Mouse (Mus musculus) layer of hippocampus, adult 11-12 months (tissue): ENCODE data around the gene S100a10.
"Not testable (repeated sequence)": the region's sequence is repeated elsewhere in the genome, so short reads cannot be mapped to it uniquely, and the experiment has no call there.

ENCODE experiments used
- DNase-seq: peaks from one replicate; pipeline ENCODE4 v3.0.0; 2022; ENCODE audit warnings: low spot score

The S100a10 gene

DNA sequence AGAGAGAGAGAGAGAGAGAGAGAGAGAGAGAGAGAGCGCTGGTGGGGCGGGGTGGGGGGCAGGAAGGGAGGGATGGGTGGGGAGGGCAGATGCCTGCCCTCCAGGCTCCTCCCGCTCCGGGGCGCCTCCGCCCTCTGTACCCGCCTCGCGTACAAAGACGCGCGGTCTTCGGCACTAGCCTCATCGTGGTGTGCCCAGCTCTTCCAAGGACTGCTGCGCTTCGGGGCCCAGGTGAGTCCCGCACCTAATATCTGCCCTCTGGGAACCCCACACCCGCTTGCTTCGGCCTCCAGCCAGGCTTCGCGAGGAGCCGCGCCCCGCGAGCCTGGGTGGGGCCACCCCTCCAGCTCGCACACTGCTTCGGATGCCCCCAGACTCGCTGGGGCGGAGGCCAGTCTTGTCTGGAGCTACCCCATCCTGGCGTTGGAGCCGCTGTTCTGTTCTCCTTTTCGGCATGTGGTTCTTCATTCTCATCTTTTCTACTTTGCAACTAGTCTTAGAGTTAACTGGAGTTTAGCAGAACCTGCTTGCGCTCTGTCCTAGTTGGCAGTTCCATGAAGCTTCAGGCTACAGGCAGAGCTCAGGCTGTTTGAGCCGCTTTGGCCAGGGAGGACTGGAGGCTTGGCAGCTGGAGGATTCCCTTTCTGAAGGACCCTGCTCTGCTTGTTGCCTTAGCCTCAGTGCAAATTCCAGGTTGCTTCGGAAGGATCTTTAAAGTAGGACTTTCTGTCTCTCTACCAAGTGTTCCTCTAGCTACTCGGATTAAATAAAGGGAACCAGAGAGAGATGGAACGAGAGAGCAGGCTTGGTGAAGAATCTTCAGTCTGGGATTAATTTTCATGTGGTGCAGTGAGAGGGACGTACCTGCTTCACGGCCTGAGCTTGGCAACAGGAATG, at the start of gene S100a10:
Gene S100a10, plus strand, starts transcription at position 100 of the 897 bp plus-strand sequence.
- DNase-seq, result no peak

DNA sequence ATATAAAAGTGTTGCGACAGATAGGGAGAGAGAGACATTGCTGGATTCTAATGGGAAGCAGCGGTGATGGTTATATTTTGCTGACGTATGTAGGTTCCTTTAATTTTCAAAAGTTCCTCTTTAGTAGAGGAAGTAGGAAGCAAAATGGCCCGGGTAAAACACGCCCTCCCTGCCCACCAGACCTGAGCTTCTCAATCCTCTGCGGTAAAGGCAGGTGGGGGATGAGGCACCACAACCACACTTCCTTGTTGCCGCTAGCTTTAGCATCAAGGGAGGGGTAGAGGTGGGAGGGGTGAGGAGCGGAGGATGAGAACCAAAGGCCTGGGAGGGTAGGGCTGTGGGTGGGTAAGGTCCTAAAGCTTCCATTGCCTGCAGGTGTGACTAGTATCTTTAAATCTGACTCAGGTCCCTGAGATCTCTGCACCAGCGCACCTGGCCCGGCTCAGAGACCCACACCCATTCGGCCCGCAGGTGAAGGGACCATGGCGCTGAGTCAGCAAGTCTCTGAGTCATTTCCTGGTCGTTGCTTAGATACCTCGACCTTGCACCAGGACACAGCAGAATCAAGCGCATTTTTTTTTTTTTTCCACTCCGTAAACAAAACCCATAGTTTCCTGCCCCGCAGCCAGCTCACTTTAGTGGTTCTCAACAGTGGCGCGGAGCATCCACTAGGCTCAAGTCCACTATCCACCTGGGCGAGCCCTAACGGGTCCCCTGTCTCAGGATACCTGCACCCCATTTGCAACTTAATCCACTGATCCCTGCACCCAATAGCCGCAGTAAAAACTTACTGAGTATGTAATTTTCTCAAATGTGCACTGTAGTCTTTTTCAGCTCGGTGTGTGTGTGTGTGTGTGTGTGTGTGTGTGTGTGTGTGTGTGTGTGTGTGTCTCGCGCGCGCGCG, 48.7 kb upstream of the S100a10 start:
- DNase-seq, result peak; percentile 4

DNA sequence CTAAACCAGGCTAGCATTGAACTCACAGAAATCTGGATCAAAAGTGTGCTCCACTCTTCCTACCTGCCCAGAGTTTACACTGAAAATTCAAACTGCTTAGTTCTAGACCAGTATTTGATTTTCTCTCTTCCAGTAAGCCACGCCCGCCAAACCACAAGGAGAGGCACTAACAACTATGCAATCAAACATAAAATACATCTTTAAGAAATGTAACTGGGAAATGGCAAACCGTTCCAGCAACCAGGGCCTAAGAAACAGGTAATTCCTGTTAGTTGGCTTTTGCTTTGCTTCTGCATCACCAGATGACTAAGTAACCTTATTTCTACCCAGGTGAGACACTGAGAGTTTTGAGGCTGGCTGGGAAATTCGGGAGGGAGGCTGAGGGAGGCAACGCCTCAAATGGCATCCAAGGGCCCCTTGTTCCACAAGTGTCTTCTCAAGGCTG, 48.0 kb upstream of the S100a10 start:
- no peak for DNase-seq

DNA sequence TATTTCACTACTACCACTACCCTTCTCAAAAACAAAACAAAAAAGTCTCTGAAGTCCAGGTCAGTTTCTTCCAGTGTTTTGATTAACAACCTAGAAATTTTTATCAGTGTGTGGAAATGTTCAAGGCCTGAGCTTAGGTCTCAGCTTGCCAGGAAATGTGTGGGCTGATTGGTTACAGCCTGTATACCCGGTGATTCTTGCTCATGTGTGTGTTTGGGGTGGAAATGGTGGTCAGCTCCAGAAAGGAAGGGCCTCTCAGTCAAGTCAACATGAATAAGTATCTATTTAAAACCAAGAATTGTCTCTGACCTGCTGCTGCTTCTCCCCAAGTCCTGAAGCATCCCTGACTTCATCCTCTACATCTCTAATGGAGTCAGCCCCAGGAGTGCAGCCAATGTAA, 45.6 kb upstream of the S100a10 start:
- DNase-seq, result no peak

DNA sequence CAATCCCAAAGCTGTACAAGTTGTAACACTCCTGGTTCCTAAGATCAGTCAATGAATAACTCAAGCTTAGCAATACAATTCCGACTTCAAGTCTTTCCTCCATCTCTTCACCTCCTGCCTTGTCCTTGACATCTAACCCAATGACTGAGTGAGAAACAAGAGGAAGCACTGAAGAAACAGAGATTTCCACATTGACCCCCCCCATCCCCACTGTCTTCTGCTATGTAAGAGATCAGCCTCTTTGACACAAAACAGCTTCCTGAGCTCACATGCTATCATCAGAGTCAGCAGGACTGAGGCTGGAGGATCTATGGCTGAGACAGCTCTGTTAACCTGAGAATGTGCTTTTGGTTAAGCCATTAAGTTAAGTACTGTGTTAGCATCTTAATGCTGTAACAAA, 43.8 kb upstream of the S100a10 start:
- no peak for DNase-seq

DNA sequence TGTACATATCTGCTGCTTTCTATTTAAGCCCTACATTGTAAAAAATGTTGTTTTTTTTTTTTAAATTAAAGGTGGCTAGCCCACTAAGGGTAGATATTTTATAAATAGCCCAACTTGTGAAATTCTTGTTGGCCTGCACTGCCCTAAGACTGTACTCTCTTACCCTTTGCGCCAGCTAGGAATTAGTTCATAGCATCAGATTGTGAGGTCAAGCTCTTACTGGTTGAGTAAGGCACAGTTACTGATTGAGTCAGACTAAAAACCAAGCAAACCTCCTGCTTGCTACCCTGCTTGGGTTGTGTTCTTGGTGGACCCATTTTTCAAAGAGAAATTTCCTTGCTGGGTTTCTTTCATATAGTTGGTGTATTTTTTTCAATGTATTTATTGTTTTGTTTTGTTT, 43.1 kb upstream of the S100a10 start:
- DNase-seq, result no peak

DNA sequence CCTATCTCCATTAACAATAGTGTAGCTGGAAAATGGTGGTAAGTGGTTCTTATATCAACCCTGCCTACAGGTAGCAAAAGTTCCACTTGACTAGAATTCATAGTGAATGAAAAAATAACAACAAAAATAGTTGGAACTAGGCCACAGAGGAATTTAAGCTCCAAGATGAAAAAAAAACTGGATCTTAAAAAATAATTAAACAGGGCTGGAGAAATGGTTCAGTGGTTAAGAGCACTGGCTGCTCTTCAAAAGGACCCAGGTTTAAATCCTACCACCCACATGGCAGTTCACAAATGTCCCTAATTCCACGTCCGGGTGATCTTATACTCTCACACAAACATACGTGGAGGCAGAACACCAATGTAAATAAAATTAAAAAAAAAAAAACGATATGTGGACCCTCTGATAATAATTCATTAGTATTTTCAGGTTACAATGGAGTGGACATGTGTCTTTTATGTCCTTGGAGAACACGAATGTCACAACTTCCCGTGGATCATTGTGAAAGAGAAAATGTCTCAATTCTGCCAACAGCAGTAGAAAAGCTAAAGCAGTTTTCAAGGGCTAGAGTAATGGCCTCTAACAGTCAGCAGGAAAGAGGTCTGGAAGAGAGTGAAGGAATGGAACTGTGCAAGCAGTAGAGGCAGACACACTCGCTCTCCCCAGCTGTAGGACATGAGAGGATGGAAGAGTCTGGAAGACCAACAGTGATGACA, 42.3 kb upstream of the S100a10 start:
- DNase-seq, result no peak

DNA sequence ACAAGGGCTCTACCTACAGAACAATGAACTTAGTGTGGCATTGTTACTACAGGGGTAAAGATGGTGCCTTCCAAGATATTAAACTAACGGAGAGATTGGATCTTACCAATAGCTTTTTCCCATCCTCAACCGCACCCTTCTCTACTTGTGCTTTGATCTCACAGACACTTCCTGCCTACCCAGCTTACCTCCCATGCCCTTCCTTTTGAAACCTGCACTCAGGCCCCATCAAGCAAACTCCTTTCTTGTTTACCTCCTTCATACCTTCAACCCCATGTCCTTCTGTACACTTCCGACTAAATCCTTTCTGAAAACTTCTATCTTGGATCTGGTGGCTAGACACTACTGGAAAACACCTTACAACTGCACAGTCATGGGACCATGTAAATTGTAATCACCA, 40.3 kb upstream of the S100a10 start:
- no peak for DNase-seq

DNA sequence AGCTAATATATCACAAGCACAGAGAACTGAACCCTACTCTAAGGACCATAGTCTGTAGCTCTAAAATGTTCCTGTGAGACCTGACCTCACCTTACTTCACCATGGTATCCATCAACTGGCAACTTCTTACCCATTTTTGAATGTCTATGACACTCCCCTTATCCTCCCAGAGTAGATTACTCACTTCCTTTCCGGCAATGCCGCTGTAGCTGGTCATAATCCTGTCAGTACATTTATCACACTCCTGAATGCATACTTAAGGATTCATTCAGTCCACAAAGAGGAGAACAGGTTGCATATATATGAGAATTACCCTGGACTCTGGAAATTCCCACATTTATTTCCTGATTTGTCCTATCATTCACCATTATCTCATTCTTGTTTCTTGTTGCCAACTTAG, 37.5 kb upstream of the S100a10 start:
- no peak for DNase-seq

DNA sequence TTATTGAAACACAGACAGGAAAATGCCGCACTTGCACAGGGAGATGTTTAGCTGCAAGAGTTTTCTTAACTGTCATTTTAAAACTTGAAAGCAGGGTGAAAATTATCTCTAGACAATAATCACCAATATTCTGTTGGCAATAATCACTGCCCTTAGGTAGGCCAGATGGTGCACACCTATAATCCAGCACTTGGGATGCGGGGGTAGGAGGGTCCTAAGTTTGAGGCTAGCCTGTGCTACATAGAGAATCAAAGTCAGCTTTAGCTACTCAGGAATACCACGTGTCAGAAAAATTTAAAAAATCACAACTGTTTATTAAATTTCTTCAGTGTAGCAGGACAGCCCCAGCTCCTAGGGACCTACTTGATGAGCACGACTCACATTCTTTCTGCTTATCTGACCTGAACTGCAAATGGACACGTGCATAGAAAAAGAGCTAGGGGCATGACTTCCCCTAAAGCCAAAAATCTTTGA, 35.0 kb upstream of the S100a10 start:
- DNase-seq, result no peak

DNA sequence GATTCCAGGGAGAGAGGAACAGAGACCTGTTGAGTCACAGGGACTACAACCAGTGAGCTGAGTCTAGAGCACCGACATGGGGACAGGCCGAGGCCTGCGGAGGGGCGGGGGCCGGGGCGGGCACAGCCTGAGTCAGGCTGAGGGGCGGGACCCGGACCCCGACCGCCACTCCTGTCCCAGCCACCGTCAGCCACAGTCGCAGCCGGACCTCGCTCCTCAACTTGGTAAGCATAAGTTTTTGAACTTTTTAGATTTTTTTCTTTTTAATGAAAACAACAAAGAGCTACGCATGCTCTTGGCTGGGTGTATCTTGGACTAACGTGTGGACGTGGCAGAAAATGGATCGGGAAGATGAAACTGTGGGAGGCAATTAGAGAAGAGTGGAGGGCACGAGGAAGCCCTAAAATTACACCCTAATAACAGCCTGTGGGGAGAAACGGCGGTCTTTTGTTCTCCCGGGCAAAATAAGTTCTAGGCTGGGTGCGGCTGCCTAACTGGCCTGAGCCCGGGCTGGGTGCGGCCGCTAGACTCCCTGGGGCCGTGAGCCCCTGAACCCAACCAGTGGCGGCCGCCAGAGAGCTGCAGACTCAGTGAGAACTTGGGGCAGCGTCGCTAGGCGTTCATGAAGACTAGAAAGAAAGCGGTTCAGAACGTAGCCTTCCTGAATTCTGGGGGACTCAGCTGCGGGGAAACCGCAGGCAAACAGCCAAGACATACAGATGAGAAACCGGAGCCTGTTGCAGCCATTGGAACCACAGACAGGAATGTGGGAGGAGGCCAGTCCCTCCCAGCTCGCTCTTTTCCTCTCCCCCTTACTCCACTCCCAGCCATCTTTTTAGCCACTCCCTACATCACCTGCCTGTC, 34.3 kb upstream of the S100a10 start, which contains the start of gene S100a11:
Gene S100a11, plus strand, starts transcription at position 159 of the 864 bp plus-strand sequence.
- no peak for DNase-seq

DNA sequence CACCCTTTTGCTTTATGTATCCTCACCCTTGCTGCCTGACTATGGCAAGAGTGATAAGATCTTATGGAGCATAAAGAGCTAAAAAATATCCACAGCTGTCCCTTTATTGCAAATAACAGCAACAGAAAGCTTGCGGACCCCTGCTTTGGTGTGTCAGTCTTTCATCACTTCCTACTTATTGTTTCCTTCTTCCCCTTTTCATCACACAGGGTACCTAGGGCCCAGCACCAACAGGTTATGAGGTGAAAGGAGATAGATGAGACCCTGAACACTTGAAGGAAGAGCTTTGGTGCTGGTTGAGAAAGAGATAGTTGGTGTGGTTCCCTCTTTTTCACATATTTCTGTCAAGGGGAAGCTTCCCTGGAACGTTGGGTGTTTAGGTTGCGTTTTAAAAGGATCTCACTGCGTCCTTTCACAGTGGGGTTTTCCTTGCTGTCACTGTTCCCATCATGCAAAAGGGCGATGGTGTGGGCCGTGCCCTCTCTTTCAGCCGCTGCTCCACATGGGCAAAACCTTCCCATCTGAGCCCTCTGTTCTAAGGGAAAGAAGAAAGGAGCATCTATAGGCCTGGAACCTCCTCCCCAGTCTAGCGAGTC, 33.3 kb upstream of the S100a10 start:
- no peak for DNase-seq

DNA sequence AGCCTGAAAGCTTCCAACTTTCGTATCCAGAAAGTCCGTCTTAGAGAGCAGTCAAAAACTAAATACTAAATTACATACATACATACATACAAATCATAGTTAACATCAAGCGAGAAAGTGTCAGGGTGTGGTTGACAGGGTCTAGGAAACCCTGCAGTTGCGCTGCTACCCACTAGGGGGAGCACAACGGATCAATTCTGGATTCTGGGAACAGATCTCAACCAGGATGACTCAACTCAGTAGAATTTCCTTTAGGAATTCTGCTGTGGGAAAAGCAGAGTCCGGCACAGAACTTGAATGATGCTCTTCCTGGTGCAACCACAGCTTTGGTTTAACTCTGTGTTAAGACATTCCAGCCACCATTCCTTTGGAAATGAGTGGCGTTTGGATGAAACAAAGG, 32.3 kb upstream of the S100a10 start:
- peak; percentile 48 for DNase-seq

DNA sequence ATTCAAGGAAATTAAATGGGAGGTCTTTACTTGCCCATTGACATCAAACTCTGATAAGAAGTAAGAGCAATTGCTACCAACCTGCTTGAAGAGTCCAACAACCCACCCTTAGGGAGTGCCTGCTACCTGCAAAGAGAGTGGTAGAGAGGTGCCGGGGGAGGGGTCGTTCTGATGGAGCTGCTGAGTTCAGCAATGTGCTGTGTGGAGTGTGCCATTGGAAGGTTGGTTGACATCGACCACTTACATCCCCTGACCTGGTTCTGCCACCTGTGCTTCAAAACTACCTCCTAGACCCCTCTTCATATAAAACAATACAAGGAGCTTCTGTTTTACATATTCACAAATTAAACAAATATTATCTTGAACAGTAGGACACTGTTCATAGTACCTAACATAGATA, 27.6 kb upstream of the S100a10 start:
- DNase-seq, result no peak

DNA sequence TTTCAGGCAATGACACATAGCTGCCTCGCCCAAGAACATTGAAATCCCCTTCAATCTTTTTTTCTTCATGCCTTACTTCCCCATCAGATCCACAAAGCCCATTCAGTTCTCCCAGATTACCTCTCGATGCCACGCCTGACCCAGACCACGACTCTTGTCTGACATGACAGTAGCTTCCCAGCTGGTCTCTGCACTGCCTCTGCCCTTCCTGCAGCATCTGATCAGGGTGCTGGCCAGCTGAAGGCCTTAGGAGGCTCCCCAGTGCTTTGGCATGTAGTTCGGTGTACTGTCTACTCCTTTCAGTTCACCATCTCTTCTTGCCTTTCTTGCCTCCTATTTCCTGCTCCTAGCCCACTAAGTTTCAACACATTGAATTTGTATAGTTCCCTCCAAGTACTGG, 26.1 kb upstream of the S100a10 start:
- DNase-seq, result no peak

DNA sequence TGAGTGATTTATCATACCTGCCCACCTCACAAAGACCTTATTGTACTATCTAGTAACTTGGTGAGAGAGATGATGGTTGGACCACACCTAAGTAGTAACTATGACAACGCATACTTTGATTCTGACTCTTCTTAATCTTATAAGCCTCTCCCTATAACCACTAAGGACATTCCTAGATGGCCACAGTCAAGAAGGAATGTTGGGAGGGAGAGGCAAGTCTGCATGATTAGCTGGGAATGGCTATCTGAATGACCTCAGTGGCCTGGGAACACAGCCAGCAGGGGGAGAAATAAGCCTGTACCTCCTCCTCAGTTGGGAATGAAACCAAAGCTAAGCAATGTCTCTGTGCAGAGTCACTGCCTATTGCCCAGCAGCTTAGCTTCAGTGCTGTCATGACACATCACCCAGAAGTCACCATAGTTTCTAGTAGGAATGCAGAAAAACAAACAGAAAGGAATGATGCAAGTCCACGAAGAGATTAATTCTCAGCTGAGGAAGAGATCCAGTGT, 17.8 kb upstream of the S100a10 start:
- no peak for DNase-seq

DNA sequence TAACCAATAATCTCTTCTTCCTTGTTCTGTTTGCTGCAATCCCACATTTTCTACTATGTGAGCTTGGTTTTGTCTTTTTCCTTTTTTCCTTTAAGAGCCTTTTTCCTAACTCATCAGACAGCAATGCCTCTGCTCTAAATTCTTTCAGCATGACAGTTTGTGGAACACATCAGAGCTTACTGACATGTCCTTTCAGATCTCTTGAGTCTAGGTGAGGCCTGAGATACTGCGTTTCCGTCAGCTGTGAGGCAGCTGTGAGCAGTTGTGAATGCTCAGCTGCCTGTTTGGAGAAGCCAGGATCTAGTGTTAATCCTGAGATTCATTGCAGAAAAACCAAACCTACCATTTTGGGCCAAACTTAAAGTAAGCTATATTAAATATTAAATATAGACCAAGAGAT, 16.4 kb upstream of the S100a10 start:
- no peak for DNase-seq

DNA sequence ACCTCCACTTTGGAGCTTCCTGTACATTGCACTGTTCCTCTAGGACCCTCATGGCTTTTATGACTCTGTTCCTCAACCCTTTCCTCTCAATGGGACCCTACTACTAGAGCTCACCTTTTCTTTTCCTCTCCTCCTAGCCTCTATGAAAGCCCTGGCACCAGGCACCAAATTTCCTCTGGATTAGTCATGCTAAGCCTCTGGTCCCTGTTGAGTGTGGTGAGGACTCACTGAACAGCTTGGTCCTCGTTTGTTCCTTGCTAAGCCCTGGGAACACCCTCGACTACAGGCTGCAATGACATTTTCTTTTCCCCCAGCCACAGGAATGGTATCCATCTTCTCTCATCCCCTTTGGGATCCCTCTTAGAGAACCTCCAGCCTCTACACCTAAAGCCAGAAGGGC, 13.4 kb upstream of the S100a10 start:
- DNase-seq, result no peak

DNA sequence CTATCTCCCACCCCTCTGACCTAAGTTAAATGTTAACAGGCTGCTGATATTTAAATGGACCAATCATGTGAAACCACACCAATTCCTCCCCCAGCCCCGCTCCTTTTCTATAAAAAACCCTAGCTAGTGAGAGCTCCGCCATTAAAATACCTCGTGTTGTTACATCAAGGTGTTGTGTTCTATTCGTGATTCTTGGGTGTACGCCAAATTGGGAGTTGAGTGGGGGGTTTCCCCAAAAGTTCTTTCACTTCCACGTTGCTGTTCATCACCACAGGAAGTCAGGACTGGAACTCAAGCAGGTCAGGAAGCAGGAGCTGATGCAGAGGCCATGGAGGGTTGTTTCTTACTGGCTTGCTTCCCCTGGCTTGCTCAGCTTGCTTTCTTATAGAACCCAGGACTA, 10.7 kb upstream of the S100a10 start:
- not testable (repeated sequence) for DNase-seq

DNA sequence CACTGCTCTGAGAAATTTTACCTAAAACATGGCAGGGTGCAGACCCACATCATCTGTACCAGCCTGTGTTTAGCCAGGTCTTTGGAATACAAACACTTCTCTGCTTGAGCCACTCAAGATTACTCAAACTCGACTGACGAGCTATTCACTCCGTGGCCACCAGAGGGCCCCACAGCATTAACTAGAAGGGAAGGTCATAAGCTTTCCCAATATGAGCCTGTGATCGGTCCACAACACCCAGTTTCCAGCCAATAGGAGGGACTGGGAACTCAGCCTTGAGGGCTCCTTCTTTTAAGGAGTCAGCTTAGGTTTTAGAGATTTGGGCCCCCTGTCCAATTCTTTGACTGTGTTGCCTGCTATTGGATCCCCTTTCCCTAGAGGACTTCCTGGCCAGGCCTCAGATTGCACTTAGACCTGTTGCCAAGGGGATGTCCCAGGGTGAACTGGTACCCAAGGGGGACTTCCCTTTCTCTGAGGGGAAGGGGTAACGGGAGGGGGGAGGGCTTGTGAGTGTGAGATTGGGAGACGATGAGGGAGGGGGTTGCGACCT, 7.7 kb upstream of the S100a10 start:
- DNase-seq, result peak; percentile 87
